Mouse (Mus musculus) thymus, postnatal 0 days (tissue): ENCODE measurements around the gene Tbl1xr1. TPM values are rescaled to one million over a fixed set of nuclear protein-coding genes. Genes with fewer than 3 reads are reported as not detected.

Experiments
- DNase-seq: peaks from one replicate; pipeline ENCODE4 v3.0.0-alpha.2; 2015; ENCODE audit warnings: low spot score
- polyA plus RNA-seq: library from polyadenylated mRNA; unstranded; fragments of >200 nt; fragmentation: Nextera tagmentation; extraction: Ambion mirVana; gene quantifications from 2 replicates; pipeline ENCODE4 v1.2.1, GENCODE M21; 2015

Tbl1xr1 gene
- polyA plus RNA-seq, 1 experiment from 2014 or later, result 30.6 TPM

DNA sequence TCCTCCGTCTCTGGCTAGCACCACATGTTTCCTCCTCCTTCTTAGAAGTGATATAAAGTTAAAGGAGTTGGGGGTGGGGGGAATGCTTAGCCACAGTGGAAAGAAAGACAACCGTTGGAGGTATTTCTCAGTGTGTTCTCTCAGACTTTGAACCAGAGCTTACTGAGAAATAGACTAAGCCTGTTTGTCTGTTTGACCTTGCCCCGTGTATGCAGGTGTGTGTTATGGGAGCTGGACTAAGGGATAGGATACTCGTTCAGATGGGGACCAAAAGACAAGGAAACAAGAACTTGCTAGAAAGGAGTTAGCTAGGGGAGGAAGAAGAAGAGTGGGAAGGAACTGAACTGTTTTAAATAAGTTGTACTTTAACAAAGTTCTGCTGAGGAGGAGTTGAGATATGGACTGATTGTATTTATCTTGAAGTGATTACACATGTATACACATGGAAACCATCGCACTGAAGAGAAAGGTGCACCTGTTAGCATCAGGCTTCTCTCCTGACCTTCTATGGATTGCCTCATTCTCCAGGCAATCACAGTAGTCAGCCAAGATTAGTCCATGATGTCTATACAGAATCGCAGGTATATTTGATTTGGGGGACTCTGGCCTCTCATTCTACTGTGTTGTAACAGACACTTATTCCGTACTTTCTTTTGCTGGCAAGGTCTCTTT lies 117.9 kb downstream of the Tbl1xr1 start:
- no peak for DNase-seq

DNA sequence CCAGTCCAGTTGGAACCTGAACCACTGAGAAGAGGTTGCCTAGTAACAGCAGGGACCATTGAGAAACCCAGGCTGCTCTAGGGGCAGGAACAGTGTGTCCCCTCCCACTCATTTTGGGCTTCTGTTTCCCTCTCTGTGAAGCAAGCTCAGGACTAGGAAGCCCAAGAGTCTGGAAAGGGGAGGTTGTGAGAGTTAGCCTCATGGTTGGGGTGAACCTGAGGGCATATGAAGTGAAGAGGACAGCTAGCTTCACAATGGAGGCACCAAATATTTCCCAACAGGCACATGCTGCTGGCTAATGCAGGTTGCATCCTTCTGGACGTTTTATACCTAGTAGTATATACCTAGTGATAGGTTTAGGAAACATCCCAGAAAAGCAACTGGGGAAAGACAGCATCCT lies 122.3 kb downstream of the Tbl1xr1 start:
- no peak for DNase-seq

DNA sequence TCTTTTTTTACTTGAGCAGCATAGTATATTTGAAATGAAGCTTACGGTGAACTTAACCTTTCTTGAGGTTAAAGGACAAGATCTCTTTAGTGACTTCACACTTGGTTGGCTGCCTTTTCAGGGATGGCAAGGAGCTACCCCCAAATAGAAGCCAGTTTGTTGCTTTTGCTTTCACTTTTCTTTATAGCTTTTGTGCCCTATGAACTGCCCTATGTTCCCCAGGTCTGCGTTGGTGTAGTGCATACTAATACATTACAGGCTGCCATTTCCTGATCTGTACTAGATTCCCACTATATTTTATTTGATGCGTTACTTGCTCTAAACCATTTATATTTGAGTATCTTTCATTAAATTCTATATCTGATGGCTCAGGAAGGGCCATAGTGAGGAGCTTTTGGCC lies 127.7 kb downstream of the Tbl1xr1 start:
- no peak for DNase-seq

DNA sequence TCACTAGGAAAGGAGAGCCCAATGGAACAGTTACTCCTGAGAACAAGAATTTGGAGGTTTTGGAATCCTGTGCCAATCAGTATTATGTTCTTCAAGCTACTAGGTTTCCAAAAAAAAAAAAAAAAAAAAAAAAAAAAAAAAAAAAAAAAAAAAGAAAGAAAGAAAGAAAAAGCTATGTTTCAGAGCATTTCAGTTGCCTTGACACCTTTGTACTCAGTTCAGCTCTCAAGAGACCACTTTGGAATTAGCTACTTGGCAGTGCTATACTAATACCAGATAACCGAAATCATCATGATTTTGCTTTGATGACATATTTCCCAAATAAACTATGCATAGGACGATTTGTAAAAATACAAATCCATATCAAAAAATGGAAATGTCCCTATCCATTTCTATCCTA lies 145.1 kb downstream of the Tbl1xr1 start:
- DNase-seq, result no peak

DNA sequence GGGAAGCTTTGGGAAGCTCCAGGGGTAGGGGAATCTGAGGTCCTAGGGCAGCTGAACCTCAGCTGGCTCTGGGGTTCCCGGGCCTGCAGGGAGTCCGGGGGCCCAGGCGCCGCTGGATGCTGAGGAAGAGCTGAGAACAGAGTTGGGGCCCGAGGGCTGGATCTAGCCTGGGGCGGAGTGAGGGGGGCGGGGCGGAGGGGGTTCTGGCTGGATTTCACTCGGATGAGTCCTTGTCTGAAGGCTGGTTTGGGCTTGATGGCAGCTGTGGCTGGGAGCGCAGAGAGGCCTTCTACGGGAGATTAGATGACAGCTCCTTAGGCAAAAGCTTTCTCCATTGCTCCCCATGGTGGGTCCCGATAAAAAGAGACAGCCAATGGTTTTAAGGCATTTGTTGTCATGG lies 145.9 kb downstream of the Tbl1xr1 start:
- DNase-seq, result no peak

DNA sequence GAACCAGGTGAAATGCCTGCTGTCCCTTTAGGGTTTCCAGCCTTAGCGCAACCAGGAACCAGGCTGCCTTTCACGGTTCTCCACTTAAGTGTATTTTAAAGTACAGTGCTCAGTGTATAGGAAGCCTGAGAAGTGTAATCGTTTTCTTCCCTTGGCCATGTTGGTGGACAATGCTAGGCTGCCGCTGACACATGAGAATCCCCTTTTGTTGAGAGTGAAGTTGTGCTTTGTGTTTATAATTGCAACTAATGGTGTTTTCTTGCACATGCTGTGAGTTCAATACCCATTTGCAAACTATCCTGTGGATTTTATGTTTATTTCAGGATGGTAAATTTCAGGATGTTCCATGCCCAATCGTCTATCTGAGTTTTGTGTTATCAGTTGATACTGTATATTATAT lies 146.6 kb downstream of the Tbl1xr1 start:
- DNase-seq, result no peak

DNA sequence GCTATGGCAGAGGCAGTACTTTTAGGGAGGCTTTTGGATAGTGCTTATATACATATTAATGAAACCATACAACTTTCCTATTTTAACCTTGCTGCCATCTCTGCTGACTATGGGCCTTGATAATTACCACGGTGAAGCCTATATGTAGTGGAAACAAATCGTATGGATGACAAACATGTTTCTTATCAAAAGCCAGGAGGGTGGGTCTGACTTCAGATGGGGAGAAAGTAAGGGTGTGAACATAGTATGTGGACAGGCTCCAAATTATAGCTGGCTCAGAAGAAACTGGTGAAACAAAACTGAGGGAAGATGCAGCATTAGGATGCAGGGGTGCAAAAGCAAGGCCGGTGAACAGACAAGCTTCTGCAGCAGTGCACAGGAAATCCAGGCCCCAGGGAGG lies 151.6 kb downstream of the Tbl1xr1 start:
- no peak for DNase-seq

DNA sequence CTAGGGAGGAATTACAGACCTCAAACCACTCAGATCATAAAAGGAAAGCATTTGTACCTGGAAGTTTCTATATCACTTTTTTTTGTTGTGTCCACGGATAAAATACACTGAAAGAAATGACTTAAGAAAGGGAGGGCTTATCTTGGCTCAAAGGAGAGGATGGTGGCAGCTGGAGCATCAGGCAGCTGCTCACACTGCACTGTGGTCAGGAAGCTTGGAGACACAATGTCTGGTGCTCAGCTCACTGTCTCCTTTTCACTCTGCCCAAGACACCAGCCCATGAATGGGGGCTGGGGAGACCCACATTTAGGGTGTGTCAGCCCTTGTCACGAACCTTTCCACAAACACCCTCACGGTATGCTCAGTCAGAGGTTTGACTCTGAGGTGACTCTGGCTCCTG lies 154.2 kb downstream of the Tbl1xr1 start:
- DNase-seq, result no peak

DNA sequence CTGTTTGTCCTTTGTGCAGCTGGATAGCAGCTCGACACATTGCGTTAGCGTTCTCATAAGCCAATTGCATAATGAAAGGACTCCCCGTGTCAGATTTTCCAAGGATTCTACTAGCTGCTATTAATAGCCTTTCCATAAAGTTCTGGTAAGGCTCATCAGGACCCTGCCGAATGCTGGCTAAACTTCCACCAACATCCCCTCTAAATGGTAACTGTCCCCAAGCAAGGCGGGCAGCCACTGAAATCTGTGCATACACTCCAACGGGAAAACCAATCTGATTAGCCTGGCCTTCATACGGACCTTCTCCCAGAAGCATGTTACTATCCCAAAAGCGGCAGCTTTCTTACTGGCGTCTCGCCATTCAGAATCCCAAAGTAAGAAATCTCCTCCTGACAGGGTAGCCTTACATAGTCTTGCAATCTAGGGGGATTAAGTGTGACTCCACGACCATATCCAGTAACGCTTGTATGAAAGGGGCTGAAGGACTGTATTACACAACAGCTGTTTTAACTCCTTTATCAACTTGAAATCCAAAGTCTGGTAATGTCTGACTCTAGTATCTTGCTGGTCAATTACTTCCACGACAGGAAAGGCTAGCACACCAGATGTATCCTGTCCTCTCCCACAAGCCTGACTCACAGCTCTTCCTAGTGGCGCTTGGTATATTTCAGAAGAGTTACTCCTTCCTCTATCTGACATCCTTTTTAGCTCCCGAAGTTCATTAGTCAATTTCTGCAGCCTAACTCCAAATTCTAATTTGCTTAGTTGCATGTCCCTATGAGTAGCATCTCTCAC lies 161.9 kb downstream of the Tbl1xr1 start:
- no peak for DNase-seq
